Mouse (Mus musculus): ENCODE data around the gene Hes7. TPM values are rescaled to one million over a fixed set of nuclear protein-coding genes. Genes with fewer than 3 reads are reported as not detected.

The Hes7 gene
- total and polyA plus RNA-seq, 3 experiments = 0.04 TPM; not detected in 2

- no peak overlapping the region for H3K27ac ChIP-seq (ENCODE audit: insufficient read depth, low read depth)
- in situ Hi-C loops (cut with MboI; ENCODE audit: low pct_ligation_motif_present, low pct_unique_long_range_greater_than_20kb, low sequenced_read_pairs) = no loop called here
- TF ChIP-seq USF1 (IDR thresholded peaks at IDR 0.05; ENCODE audit: low read depth, low read length) (no peak), JUN (IDR thresholded peaks at IDR 0.05; ENCODE audit: insufficient read depth, low read depth, low read length) (no peak), MEF2A (IDR thresholded peaks at IDR 0.05; ENCODE audit: borderline replicate concordance, low read depth, low read length) (no peak)
- no peaks in the 10 kb centered on the region for H3K9me3 ChIP-seq (replicated peaks; ENCODE audit: low read length)
- H3K9ac ChIP-seq (ENCODE audit: insufficient read depth, low read depth) = no peak overlapping the region
- no peak for DNase-seq (ENCODE audit: extremely low read depth)
- no peaks in the 10 kb centered on the region for H3K36me3 ChIP-seq (replicated peaks in 1 of 2; ENCODE audit: control insufficient read depth in 1 of 2, insufficient read depth in 1 of 2, low read length in 1 of 2)
- no peak overlapping the region for H3K4me3 ChIP-seq (replicated peaks in 1 of 3; ENCODE audit: low read depth in 2 of 3, low read length in 2 of 3, poor library complexity in 1 of 3)
- no peak overlapping the region for H3K4me2 ChIP-seq (ENCODE audit: insufficient read depth, low read depth, poor library complexity, severe bottlenecking)
- dilution Hi-C loops (cut with MboI; ENCODE audit: extremely low pct_ligation_motif_present, extremely low pct_unique_long_range_greater_than_20kb, low sequenced_read_pairs) = no loop called here
- peaks cover 0 to 2% of the 10 kb centered on the region in 2 experiments; a peak in 1 of 4 replicates for H3K4me1 ChIP-seq (ENCODE audit: control insufficient read depth in 1 of 2, insufficient read depth in 2 of 2)
- H3K79me2 ChIP-seq (replicated peaks; ENCODE audit: control insufficient read depth, extremely low read depth, insufficient read depth, poor library complexity, severe bottlenecking) = no peaks in the 10 kb centered on the region
- H3K27me3 ChIP-seq (replicated peaks) = peaks cover 87% of the 10 kb centered on the region
These were observed 49.1 kb downstream of the Hes7 start for GRCm38 (mm10) chr11:69169313-69169712.

GRCm38 (mm10) chr11:69171626-69172025, 51.4 kb downstream of the Hes7 start:
- H3K4me1 ChIP-seq (ENCODE audit: control insufficient read depth in 1 of 2, insufficient read depth in 2 of 2) = peaks cover 4 to 7% of the 10 kb centered on the region in 2 experiments; a peak in 1 of 4 replicates
- H3K36me3 ChIP-seq (replicated peaks in 1 of 2; ENCODE audit: control insufficient read depth in 1 of 2, insufficient read depth in 1 of 2, low read length in 1 of 2) = no peaks in the 10 kb centered on the region
- in situ Hi-C loops (cut with MboI; ENCODE audit: low pct_ligation_motif_present, low pct_unique_long_range_greater_than_20kb, low sequenced_read_pairs) (no loop called here), dilution Hi-C loops (cut with MboI; ENCODE audit: extremely low pct_ligation_motif_present, extremely low pct_unique_long_range_greater_than_20kb, low sequenced_read_pairs) (no loop called here)
- peaks cover 87% of the 10 kb centered on the region for H3K27me3 ChIP-seq (replicated peaks)
- no peak overlapping the region for H3K9ac ChIP-seq (ENCODE audit: insufficient read depth, low read depth)
- no peak overlapping the region for H3K27ac ChIP-seq (ENCODE audit: insufficient read depth, low read depth)
- peak; percentile 33 for DNase-seq (ENCODE audit: extremely low read depth)
- H3K4me3 ChIP-seq (replicated peaks in 1 of 3; ENCODE audit: low read depth in 2 of 3, low read length in 2 of 3, poor library complexity in 1 of 3) = no peak overlapping the region
- TF ChIP-seq POLR2AphosphoS2 (IDR thresholded peaks at IDR 0.05; ENCODE audit: low read depth, low read length) = no peak
- TF ChIP-seq SIN3A (IDR thresholded peaks at IDR 0.05; ENCODE audit: low read length) = no peak
- TF ChIP-seq ZNF384 (IDR thresholded peaks at IDR 0.05; ENCODE audit: low read depth, low read length) = no peak
- no peak for TF ChIP-seq JUND (conservative IDR thresholded peaks at IDR 0.05; ENCODE audit: low read depth, low read length)
- no peak for TF ChIP-seq ELF1 (IDR thresholded peaks at IDR 0.05; ENCODE audit: low read depth, low read length)
- TF ChIP-seq CTCF (conservative IDR thresholded peaks at IDR 0.05 in 1 of 2, IDR thresholded peaks at IDR 0.05 in 1 of 2; ENCODE audit: low read depth in 2 of 2, low read length in 2 of 2) = peak; percentile 81 to 83
- no peak for TF ChIP-seq POLR2A (IDR thresholded peaks at IDR 0.05; ENCODE audit: low read depth, low read length)
- TF ChIP-seq SMC3 (IDR thresholded peaks at IDR 0.05; ENCODE audit: low read depth, low read length) = peak; percentile 49
- no peak overlapping the region for H3K4me2 ChIP-seq (ENCODE audit: insufficient read depth, low read depth, poor library complexity, severe bottlenecking)
- no peaks in the 10 kb centered on the region for H3K79me2 ChIP-seq (replicated peaks; ENCODE audit: control insufficient read depth, extremely low read depth, insufficient read depth, poor library complexity, severe bottlenecking)
- no peaks in the 10 kb centered on the region for H3K9me3 ChIP-seq (replicated peaks; ENCODE audit: low read length)

DNA sequence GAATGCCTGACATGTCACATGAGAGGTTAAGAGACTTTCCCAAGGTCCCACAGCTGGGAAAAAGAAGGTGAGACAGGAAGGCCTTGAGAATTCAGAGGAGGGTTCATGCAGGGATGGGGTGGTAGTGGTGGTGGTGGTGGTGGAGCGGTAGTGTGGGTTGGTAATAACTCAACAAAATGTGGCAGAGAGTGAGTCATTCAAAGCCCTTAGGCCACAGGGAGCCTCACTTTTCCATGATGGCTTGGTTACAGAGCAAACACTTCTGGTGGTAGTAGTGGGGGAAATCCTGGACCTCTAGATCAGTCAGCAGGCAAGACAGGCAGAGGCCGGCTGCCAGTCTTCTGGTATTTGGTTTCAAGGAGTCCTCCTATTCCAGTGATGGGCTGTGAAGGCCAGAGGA, 52.4 kb downstream of the Hes7 start:
- no peaks in the 10 kb centered on the region for H3K36me3 ChIP-seq (replicated peaks in 1 of 2; ENCODE audit: control insufficient read depth in 1 of 2, insufficient read depth in 1 of 2, low read length in 1 of 2)
- H3K27me3 ChIP-seq (replicated peaks) = peaks cover 87% of the 10 kb centered on the region
- H3K4me3 ChIP-seq (replicated peaks in 1 of 3; ENCODE audit: low read depth in 2 of 3, low read length in 2 of 3, poor library complexity in 1 of 3) = no peak overlapping the region
- H3K79me2 ChIP-seq (replicated peaks; ENCODE audit: control insufficient read depth, extremely low read depth, insufficient read depth, poor library complexity, severe bottlenecking) = no peaks in the 10 kb centered on the region
- dilution Hi-C loops (cut with MboI; ENCODE audit: extremely low pct_ligation_motif_present, extremely low pct_unique_long_range_greater_than_20kb, low sequenced_read_pairs) = no loop called here
- DNase-seq (ENCODE audit: extremely low read depth) = peak; percentile 39
- TF ChIP-seq USF1 (IDR thresholded peaks at IDR 0.05; ENCODE audit: low read depth, low read length) (no peak), RCOR1 (conservative IDR thresholded peaks at IDR 0.05; ENCODE audit: low read depth, low read length) (no peak), JUN (IDR thresholded peaks at IDR 0.05; ENCODE audit: insufficient read depth, low read depth, low read length) (no peak), KAT2A (IDR thresholded peaks at IDR 0.05; ENCODE audit: insufficient replicate concordance, low read length) (no peak), ETS1 (conservative IDR thresholded peaks at IDR 0.05; ENCODE audit: low read depth, low read length) (0 out of 2 replicates have a peak, but pooled peaks have one; percentile 18), SIN3A (IDR thresholded peaks at IDR 0.05; ENCODE audit: low read length) (no peak), EP300 (IDR thresholded peaks at IDR 0.05; ENCODE audit: low read length) (peak; percentile 48; the same call in 1 of the 2 replicates), BHLHE40 (IDR thresholded peaks at IDR 0.05; ENCODE audit: low read depth, low read length) (0 out of 2 replicates have a peak, but pooled peaks have one; percentile 27), NELFE (IDR thresholded peaks at IDR 0.05; ENCODE audit: low read depth, low read length) (no peak), IRF4 (IDR thresholded peaks at IDR 0.05; ENCODE audit: low read depth, low read length) (peak; percentile 54; the same call in 1 of the 2 replicates), POLR2A (IDR thresholded peaks at IDR 0.05; ENCODE audit: low read depth, low read length) (no peak), MAZ (IDR thresholded peaks at IDR 0.05; ENCODE audit: low read depth, low read length) (no peak), MAFK (IDR thresholded peaks at IDR 0.05; ENCODE audit: insufficient replicate concordance, low read length) (no peak)
- no peak overlapping the region for H3K9ac ChIP-seq (ENCODE audit: insufficient read depth, low read depth)
- H3K4me1 ChIP-seq (ENCODE audit: control insufficient read depth in 1 of 2, insufficient read depth in 2 of 2) = peaks cover 4 to 7% of the 10 kb centered on the region in 2 experiments; a peak in 1 of 4 replicates
- no peak overlapping the region for H3K27ac ChIP-seq (ENCODE audit: insufficient read depth, low read depth)
- H3K4me2 ChIP-seq (ENCODE audit: insufficient read depth, low read depth, poor library complexity, severe bottlenecking) = no peak overlapping the region
- in situ Hi-C loops (cut with MboI; ENCODE audit: low pct_ligation_motif_present, low pct_unique_long_range_greater_than_20kb, low sequenced_read_pairs) = no loop called here
- no peaks in the 10 kb centered on the region for H3K9me3 ChIP-seq (replicated peaks; ENCODE audit: low read length)
